Mouse (Mus musculus): ENCODE data around the gene Ushbp1.

Gene Ushbp1

GRCm38 (mm10) chr8:71394481-71394880 is 1.1 kb downstream of the Ushbp1 start:
- no peak for DNase-seq (ENCODE audit: low read depth, low spot score)

GRCm38 (mm10) chr8:71392871-71393270 is 2.7 kb downstream of the Ushbp1 start:
- DNase-seq (ENCODE audit: low read depth, low spot score) = no peak

- no peak for DNase-seq (ENCODE audit: low read depth, low spot score)
Measured at GRCm38 (mm10) chr8:71392391-71392790, 3.2 kb downstream of the Ushbp1 start.

GRCm38 (mm10) chr8:71391696-71392095 is 3.9 kb downstream of the Ushbp1 start:
- DNase-seq (ENCODE audit: low read depth, low spot score) = no peak

GRCm38 (mm10) chr8:71388267-71388666 is 7.3 kb downstream of the Ushbp1 start:
- no peak for DNase-seq (ENCODE audit: low read depth, low spot score)

- no peak for DNase-seq (ENCODE audit: low read depth, low spot score)
Measured at GRCm38 (mm10) chr8:71385212-71385835, 10.3 kb downstream of the Ushbp1 start.

- DNase-seq (ENCODE audit: low read depth, low spot score) = no peak
Measured at GRCm38 (mm10) chr8:71383860-71384259, 11.7 kb downstream of the Ushbp1 start.

GRCm38 (mm10) chr8:71383396-71383795 is 12.2 kb downstream of the Ushbp1 start:
- DNase-seq (ENCODE audit: low read depth, low spot score) = no peak

GRCm38 (mm10) chr8:71381971-71382961 is 13.3 kb downstream of the Ushbp1 start:
- no peak for DNase-seq (ENCODE audit: low read depth, low spot score)

- no peak for DNase-seq (ENCODE audit: low read depth, low spot score)
Measured at GRCm38 (mm10) chr8:71381421-71381970, 14.1 kb downstream of the Ushbp1 start, which contains the start of gene Nr2f6. Nr2f6 (minus strand) TSS chr8:71381960.

GRCm38 (mm10) chr8:71380178-71381171 is 15.1 kb downstream of the Ushbp1 start:
- DNase-seq (ENCODE audit: low read depth, low spot score) = no peak

- DNase-seq (ENCODE audit: low read depth, low spot score) = no peak
Measured at GRCm38 (mm10) chr8:71379512-71380075, 16.0 kb downstream of the Ushbp1 start.

GRCm38 (mm10) chr8:71379008-71379407 is 16.6 kb downstream of the Ushbp1 start:
- no peak for DNase-seq (ENCODE audit: low read depth, low spot score)

- no peak for DNase-seq (ENCODE audit: low read depth, low spot score)
Measured at GRCm38 (mm10) chr8:71376423-71377030, 19.1 kb downstream of the Ushbp1 start.

- no peak for DNase-seq (ENCODE audit: low read depth, low spot score)
Measured at GRCm38 (mm10) chr8:71375581-71376422, 19.8 kb downstream of the Ushbp1 start.

- no peak for DNase-seq (ENCODE audit: low read depth, low spot score)
Measured at GRCm38 (mm10) chr8:71374616-71375206, 20.9 kb downstream of the Ushbp1 start.

GRCm38 (mm10) chr8:71373000-71373399 is 22.6 kb downstream of the Ushbp1 start:
- DNase-seq (ENCODE audit: low read depth, low spot score) = no peak

- DNase-seq (ENCODE audit: low read depth, low spot score) = no peak
Measured at GRCm38 (mm10) chr8:71372427-71372826, 23.2 kb downstream of the Ushbp1 start.

GRCm38 (mm10) chr8:71371236-71371848 is 24.3 kb downstream of the Ushbp1 start, which contains the start of gene Ocel1:
Ocel1 (plus strand) TSS chr8:71371298.
- peak; percentile 96 for DNase-seq (ENCODE audit: low read depth, low spot score)
